Mouse (Mus musculus) liver, embryonic 12.5 days (tissue): ENCODE results near the gene Plekha7. TPM values are rescaled to one million over a fixed set of nuclear protein-coding genes. Genes with fewer than 3 reads are reported as not detected.

Experiments used
- ATAC-seq: fragments of 200-750 bp; cut with Nextera tagmentation; 2 replicates; pipeline ENCODE4 v1.8.0; 2017; ENCODE audit warnings: moderate number of reproducible peaks, mild to moderate bottlenecking, moderate library complexity
- H3K27ac ChIP-seq: fragments of 300-500 bp; sonication (generic); 2 replicates; pipeline ENCODE4 v1.5.1; 2016; ENCODE audit warnings: mild to moderate bottlenecking
- H3K27me3 ChIP-seq: fragments of 300-500 bp; sonication (generic); replicated peaks from 2 replicates; pipeline ENCODE4 v1.6.1; 2016; ENCODE audit warnings: mild to moderate bottlenecking, moderate library complexity
- H3K36me3 ChIP-seq: fragments of 300-500 bp; sonication (generic); 2 replicates; pipeline ENCODE4 v1.6.1; 2016; ENCODE audit warnings: mild to moderate bottlenecking, moderate library complexity
- H3K4me1 ChIP-seq: fragments of 300-500 bp; sonication (generic); 2 replicates; pipeline ENCODE4 v1.6.1; 2016
- H3K4me2 ChIP-seq: fragments of 300-500 bp; sonication (generic); 2 replicates; pipeline ENCODE4 v1.6.1; 2016; ENCODE audit warnings: mild to moderate bottlenecking, moderate library complexity
- H3K4me3 ChIP-seq: fragments of 300-500 bp; sonication (generic); 2 replicates; pipeline ENCODE4 v1.5.1; 2016; ENCODE audit warnings: mild to moderate bottlenecking, moderate library complexity
- H3K9ac ChIP-seq: fragments of 300-500 bp; sonication (generic); 2 replicates; pipeline ENCODE4 v1.6.1; 2016; ENCODE audit warnings: mild to moderate bottlenecking, moderate library complexity
- H3K9me3 ChIP-seq: fragments of 300-500 bp; sonication (generic); replicated peaks from 2 replicates; pipeline ENCODE4 v1.6.1; 2016; ENCODE audit warnings: mild to moderate bottlenecking, moderate library complexity
- WGBS: fragments of 180-500 bp; shearing (Covaris S2); methylation state at CpG from one replicate; pipeline ENCODE4 v1.1.7; 2016; ENCODE audit not compliant: insufficient replicate concordance; 5-methylcytosine and 5-hydroxymethylcytosine counted together
- polyA plus RNA-seq: library from polyadenylated mRNA; unstranded; fragments of >200 nt; fragmentation: Nextera tagmentation; extraction: Ambion mirVana; gene quantifications from 2 replicates; pipeline ENCODE4 v1.2.1, GENCODE M21; 2016

The Plekha7 gene
- polyA plus RNA-seq, 1 experiment from 2014 or later = 3.6 TPM

GRCm38 (mm10) chr7:116262101-116262500, 46.1 kb downstream of the Plekha7 start:
- peaks cover 6% of the 10 kb centered on the region; the same call in 1 of the 2 replicates for H3K4me1 ChIP-seq
- ATAC-seq = no peak
- no peak overlapping the region for H3K4me3 ChIP-seq
- no peak overlapping the region for H3K4me2 ChIP-seq
- WGBS = 46% methylated on average over 4 of the region's 4 CpGs
- no peaks in the 10 kb centered on the region for H3K9me3 ChIP-seq
- H3K27me3 ChIP-seq = no peaks in the 10 kb centered on the region
- no peak overlapping the region for H3K9ac ChIP-seq
- H3K36me3 ChIP-seq = no peaks in the 10 kb centered on the region
- H3K27ac ChIP-seq = no peak overlapping the region

- Histone ChIP-seq H3K4me2 (no peak overlapping the region), H3K9me3 (no peaks in the 10 kb centered on the region)
- 54% methylated on average over 4 of the region's 4 CpGs for WGBS
Measured at GRCm38 (mm10) chr7:116260826-116261615, 47.2 kb downstream of the Plekha7 start.

GRCm38 (mm10) chr7:116258464-116259185, 49.6 kb downstream of the Plekha7 start:
- 69% methylated on average over 17 of the region's 17 CpGs for WGBS
- Histone ChIP-seq H3K4me3 (no peak overlapping the region), H3K27ac (no peak overlapping the region), H3K9ac (no peak overlapping the region), H3K4me2 (no peak overlapping the region), H3K9me3 (no peaks in the 10 kb centered on the region), H3K27me3 (no peaks in the 10 kb centered on the region), H3K4me1 (peaks cover 11% of the 10 kb centered on the region; the same call in 1 of the 2 replicates), H3K36me3 (no peaks in the 10 kb centered on the region)
- ATAC-seq = no peak

More at GRCm38 (mm10) chr7:116260826-116261615, 47.2 kb downstream of the Plekha7 start:
- no peaks in the 10 kb centered on the region for H3K36me3 ChIP-seq
- H3K4me3 ChIP-seq = no peak overlapping the region
- H3K9ac ChIP-seq = no peak overlapping the region
- H3K4me1 ChIP-seq = peaks cover 6% of the 10 kb centered on the region; the same call in 1 of the 2 replicates
- ATAC-seq = no peak
- no peaks in the 10 kb centered on the region for H3K27me3 ChIP-seq
- H3K27ac ChIP-seq = no peak overlapping the region

GRCm38 (mm10) chr7:116257953-116258352, 50.2 kb downstream of the Plekha7 start:
- no peak overlapping the region for H3K4me3 ChIP-seq
- no peaks in the 10 kb centered on the region for H3K9me3 ChIP-seq
- WGBS = 79% methylated on average over 10 of the region's 10 CpGs
- no peak overlapping the region for H3K9ac ChIP-seq
- 0 out of 2 replicates have a peak, but pooled peaks cover 5% of the 10 kb centered on the region for H3K4me1 ChIP-seq
- no peaks in the 10 kb centered on the region for H3K36me3 ChIP-seq
- no peak for ATAC-seq
- H3K27me3 ChIP-seq = no peaks in the 10 kb centered on the region
- H3K27ac ChIP-seq = no peak overlapping the region
- no peak overlapping the region for H3K4me2 ChIP-seq

- Histone ChIP-seq H3K27ac (no peak overlapping the region), H3K36me3 (no peaks in the 10 kb centered on the region), H3K9me3 (no peaks in the 10 kb centered on the region), H3K27me3 (no peaks in the 10 kb centered on the region), H3K9ac (no peak overlapping the region), H3K4me1 (0 out of 2 replicates have a peak, but pooled peaks cover 5% of the 10 kb centered on the region), H3K4me3 (no peak overlapping the region), H3K4me2 (no peak overlapping the region)
- WGBS = 70% methylated on average over 5 of the region's 5 CpGs
- no peak for ATAC-seq
Measured at GRCm38 (mm10) chr7:116255664-116256063, 52.5 kb downstream of the Plekha7 start.

GRCm38 (mm10) chr7:116254660-116255059, 53.5 kb downstream of the Plekha7 start:
- no peaks in the 10 kb centered on the region for H3K36me3 ChIP-seq
- H3K9ac ChIP-seq = no peak overlapping the region
- 0 out of 2 replicates have a peak, but pooled peaks cover 5% of the 10 kb centered on the region for H3K4me1 ChIP-seq
- no peak overlapping the region for H3K4me3 ChIP-seq
- H3K4me2 ChIP-seq = no peak overlapping the region
- H3K27me3 ChIP-seq = no peaks in the 10 kb centered on the region
- 54% methylated on average over 5 of the region's 5 CpGs for WGBS
- H3K9me3 ChIP-seq = no peaks in the 10 kb centered on the region
- no peak overlapping the region for H3K27ac ChIP-seq
- ATAC-seq = peak; percentile 54

GRCm38 (mm10) chr7:116252470-116252869, 55.7 kb downstream of the Plekha7 start:
- WGBS = 46% methylated on average over 4 of the region's 4 CpGs
- no peak for ATAC-seq
- no peak overlapping the region for H3K4me3 ChIP-seq

GRCm38 (mm10) chr7:116251516-116251915, 56.7 kb downstream of the Plekha7 start:
- no peak overlapping the region for H3K4me2 ChIP-seq
- no peak for ATAC-seq

More at GRCm38 (mm10) chr7:116252470-116252869, 55.7 kb downstream of the Plekha7 start:
- no peaks in the 10 kb centered on the region for H3K36me3 ChIP-seq
- H3K27me3 ChIP-seq = no peaks in the 10 kb centered on the region
- no peak overlapping the region for H3K4me2 ChIP-seq
- no peaks in the 10 kb centered on the region for H3K9me3 ChIP-seq
- H3K9ac ChIP-seq = no peak overlapping the region
- no peak overlapping the region for H3K27ac ChIP-seq
- peaks cover 11% of the 10 kb centered on the region for H3K4me1 ChIP-seq

GRCm38 (mm10) chr7:116248536-116248935, 59.6 kb downstream of the Plekha7 start:
- 84% methylated on average over 11 of the region's 11 CpGs for WGBS
- H3K9ac ChIP-seq = no peak overlapping the region
- ATAC-seq = no peak

More at GRCm38 (mm10) chr7:116251516-116251915, 56.7 kb downstream of the Plekha7 start:
- no peaks in the 10 kb centered on the region for H3K9me3 ChIP-seq
- 61% methylated on average over 3 of the region's 3 CpGs for WGBS
- no peak overlapping the region for H3K27ac ChIP-seq
- H3K4me1 ChIP-seq = peaks cover 21% of the 10 kb centered on the region
- H3K4me3 ChIP-seq = no peak overlapping the region
- no peak overlapping the region for H3K9ac ChIP-seq
- no peaks in the 10 kb centered on the region for H3K36me3 ChIP-seq
- H3K27me3 ChIP-seq = no peaks in the 10 kb centered on the region

GRCm38 (mm10) chr7:116247377-116247729, 60.8 kb downstream of the Plekha7 start:
- Histone ChIP-seq H3K27ac (no peak overlapping the region), H3K4me2 (peak overlapping the region; percentile 56), H3K27me3 (no peaks in the 10 kb centered on the region), H3K36me3 (no peaks in the 10 kb centered on the region), H3K9me3 (no peaks in the 10 kb centered on the region), H3K4me1 (peaks cover 21% of the 10 kb centered on the region), H3K9ac (no peak overlapping the region), H3K4me3 (0 out of 2 replicates have a peak overlapping the region, but pooled peaks have one; percentile 12)
- WGBS = 8% methylated on average over 6 of the region's 7 CpGs
- no peak for ATAC-seq

More at GRCm38 (mm10) chr7:116248536-116248935, 59.6 kb downstream of the Plekha7 start:
- H3K36me3 ChIP-seq = no peaks in the 10 kb centered on the region
- H3K4me2 ChIP-seq = no peak overlapping the region
- no peaks in the 10 kb centered on the region for H3K27me3 ChIP-seq
- no peak overlapping the region for H3K27ac ChIP-seq
- H3K4me3 ChIP-seq = no peak overlapping the region
- peaks cover 21% of the 10 kb centered on the region for H3K4me1 ChIP-seq
- H3K9me3 ChIP-seq = no peaks in the 10 kb centered on the region

- 18% methylated on average over 15 of the region's 15 CpGs for WGBS
- Histone ChIP-seq H3K4me2 (peak overlapping the region; percentile 56), H3K4me3 (peak overlapping the region; percentile 12; the same call in 1 of the 2 replicates), H3K36me3 (no peaks in the 10 kb centered on the region), H3K9ac (no peak overlapping the region), H3K27ac (no peak overlapping the region), H3K9me3 (no peaks in the 10 kb centered on the region), H3K27me3 (0 out of 2 replicates have a peak, but pooled peaks cover under 1% of the 10 kb centered on the region), H3K4me1 (peaks cover 21% of the 10 kb centered on the region)
- peak; percentile 64 for ATAC-seq
Measured at GRCm38 (mm10) chr7:116246696-116247376, 61.3 kb downstream of the Plekha7 start.
